Mouse (Mus musculus) retina, adult 2 months (tissue): ENCODE measurements around the gene Ddah2.

Source experiments
- DNase-seq: peaks from one replicate; pipeline ENCODE4 v3.0.0-alpha.2; 2012; ENCODE audit warnings: low read depth, low spot score

The Ddah2 gene

DNA sequence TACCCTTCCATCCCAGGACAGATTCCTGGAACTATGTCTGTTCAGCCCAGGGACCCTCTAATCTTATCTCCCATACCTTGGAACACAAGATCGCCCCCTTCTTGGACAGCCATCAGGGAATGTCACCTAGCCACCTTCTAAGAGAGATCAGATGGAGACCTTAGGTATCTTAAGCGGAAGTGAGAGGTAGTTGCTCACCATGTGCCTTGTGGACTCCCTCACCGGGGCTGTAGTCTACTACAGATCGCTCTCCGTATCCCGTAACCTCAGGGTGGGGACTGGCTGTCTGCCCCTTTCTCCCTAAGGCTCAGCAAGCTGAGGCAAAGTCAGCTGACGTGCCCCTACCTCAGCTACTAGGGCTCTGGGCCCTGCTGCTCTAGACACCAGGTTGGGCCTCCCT is 45.2 kb downstream of the Ddah2 start:
- no peak for DNase-seq

DNA sequence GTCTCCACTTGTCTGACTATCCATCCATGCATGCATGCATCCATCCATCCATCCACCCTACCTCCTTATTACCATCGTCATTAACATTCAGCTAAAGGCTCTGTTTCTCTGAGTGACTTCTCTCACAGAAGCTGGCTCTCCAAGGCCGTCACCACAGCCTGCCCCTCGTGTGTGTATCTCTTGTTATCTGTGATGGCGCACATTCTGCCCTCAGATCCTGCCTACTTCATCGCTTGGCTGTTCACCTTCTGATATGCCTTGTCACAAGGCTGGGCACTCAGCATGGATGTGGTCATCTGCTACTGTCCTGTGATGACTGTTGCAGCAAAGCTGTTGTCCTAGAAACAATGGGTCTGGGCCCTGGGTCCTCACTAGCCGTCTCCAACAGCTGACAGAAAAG is 45.9 kb downstream of the Ddah2 start:
- no peak for DNase-seq

DNA sequence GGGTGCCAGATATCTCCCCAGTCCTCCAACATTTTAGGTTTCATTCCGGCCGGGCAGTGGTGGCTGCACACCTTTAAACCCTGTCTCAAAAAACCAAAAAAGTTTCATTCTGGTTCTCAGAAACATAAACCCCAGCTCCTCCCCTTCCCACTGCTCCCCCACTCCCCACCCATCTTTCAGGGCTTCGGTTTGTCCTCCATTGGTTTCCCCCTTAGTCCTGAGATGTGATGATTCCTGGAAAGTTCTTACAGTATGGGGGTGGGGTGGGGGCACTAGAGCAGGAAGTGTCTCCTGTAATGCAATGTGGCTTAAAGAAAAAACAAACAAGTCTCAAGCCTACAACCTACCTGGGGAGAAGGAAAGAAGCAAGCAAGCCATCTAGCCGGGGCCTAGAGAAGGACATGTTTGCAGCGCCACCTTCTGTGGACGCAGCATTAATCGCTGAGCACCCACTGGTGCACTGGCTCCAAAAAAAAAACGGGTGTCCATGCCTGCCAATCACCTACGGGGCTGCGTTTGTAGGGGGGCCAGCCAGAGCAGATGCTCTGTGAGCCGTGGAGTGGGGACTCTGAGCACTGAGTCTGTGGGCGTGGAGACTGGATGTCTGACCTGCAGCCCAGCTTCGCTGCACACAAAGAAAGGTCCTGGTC is 47.0 kb downstream of the Ddah2 start:
- DNase-seq = no peak

DNA sequence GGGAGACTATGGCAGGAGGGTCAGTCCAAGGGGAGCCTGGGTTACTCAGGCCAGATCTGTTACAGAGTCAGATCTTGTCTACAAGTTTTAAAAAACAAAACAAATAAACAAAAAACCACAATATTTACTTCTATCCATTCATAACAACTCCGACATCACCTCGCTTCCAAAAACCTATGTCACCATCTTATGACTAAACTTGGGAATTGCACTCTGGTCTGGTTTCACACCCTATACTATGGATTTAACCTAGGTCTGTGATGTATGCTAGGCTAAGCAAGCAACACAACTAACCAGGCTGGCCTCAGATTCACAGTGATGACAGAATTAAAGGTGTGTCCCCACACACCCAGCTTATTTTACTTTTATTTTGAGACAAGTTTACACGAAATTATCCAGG is 47.7 kb downstream of the Ddah2 start:
- no peak for DNase-seq

DNA sequence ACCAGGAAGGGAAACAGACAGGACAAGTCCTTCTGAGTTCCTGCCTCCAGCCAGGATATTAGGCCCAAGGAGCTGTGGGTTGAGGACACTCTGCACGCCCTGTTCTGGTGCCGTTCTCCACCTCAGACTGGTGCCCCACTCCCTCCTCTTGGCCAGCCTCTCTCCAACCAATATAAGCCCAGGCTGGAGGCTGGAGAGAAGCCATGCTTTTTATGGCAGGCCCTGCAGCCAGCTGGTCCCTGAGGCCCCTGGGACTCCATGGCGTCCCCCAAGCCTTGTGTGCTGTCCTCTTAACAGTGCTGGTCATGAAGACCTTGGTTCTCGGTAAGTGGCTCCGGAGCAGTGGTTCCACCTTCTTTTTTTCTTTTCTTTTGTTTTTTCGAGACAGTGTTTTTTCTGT is 49.3 kb downstream of the Ddah2 start, which contains the start of gene Ly6g5c:
Gene Ly6g5c (plus strand): TSS at position 183 of the 400 bp plus-strand sequence.
- no peak for DNase-seq
